Mouse (Mus musculus): ENCODE data around the gene Echdc3. TPM values are rescaled to one million over a fixed set of nuclear protein-coding genes. Genes with fewer than 3 reads are reported as not detected.

Gene Echdc3
- polyA plus RNA-seq, 1 experiment = 2.3 TPM

DNA sequence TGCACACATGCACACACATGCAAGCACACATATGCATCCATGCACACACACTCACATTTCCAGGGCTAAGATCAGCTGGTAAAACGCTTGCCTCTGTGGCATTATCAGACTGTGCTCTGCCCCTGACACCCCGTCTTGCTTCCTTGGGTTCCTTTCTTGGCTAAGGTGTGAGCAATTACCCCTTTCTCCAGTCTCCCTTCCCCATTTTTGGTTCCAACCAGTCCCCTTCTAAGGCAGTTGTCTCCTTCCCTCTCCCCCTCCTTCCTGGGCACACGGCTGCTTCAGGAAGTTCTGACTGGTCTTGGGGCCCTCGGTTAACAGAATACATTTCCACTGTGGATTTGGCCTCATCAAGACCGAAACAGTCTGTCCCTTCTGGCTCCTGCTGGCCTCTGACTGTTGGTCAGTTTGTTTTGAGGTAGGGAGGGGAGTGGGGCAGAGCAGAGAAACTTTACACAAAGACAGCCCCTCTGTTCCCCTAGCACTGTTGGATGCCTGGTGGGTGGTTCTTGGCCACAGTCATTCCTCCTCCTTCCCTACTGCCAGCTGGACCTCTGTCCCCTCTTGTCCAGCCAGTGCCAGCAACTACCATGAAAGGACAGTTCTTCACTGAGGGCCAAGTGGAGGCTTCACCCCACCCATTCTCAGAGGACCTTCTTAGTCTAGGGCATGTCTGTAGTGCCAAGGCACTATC, 16.9 kb upstream of the Echdc3 start:
- no peak for DNase-seq (ENCODE audit: low read depth, low spot score)
- 76% methylated on average over 5 of the region's 5 CpGs for WGBS

DNA sequence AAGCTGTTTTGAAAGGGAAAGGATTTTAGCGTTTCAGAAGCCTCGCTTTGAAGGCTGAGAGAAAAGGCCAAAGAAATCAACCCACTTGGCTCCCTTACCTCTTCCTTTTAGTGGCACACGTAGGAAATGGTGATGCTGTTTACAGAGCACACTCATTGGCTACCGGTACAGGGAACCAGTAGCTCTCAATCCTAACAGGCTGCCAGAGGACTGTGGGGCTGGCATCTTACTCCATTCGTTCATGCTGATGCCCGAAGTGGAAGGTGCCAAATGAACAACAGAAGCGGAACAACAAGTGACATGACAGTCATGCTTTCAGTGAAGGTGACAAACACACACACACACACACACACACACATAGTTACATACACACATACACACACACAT, 14.2 kb upstream of the Echdc3 start:
- 84% methylated on average over 7 of the region's 7 CpGs for WGBS
- no peak for DNase-seq (ENCODE audit: low read depth, low spot score)

DNA sequence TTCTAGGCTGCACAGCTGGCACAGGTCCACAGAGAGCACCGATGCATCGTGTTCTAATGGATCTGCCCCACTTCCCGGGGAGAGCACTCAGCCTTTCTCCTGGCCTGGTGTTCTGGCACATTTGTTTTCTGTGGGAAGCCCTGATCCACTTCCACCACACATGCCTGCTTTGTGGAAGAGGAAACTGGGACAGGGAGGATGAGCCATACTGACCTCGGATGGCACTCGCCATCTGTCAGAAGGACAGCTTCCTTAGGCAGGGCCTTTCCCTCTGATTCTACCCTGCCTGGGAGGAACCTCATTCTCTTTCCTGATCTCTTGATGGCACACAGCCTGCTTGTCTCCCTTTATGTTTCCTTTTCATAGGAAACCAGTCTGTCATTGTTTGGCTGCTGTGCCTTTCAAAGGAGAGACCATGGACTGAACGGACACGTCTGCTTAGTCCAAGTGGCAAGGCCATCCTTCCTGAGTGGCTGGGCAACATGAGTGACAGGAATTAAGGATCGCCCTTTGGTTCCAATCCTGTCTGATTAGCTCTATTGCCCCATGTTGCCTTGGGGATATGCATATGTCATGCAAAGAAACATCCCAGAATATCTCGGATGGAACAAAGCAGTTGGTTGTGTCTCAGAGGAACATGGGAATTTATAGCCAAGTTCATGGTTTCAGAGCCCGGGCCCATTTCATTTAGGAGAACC, 13.7 kb upstream of the Echdc3 start:
- DNase-seq (ENCODE audit: low read depth, low spot score) = no peak
- WGBS = 85% methylated on average over 10 of the region's 10 CpGs

DNA sequence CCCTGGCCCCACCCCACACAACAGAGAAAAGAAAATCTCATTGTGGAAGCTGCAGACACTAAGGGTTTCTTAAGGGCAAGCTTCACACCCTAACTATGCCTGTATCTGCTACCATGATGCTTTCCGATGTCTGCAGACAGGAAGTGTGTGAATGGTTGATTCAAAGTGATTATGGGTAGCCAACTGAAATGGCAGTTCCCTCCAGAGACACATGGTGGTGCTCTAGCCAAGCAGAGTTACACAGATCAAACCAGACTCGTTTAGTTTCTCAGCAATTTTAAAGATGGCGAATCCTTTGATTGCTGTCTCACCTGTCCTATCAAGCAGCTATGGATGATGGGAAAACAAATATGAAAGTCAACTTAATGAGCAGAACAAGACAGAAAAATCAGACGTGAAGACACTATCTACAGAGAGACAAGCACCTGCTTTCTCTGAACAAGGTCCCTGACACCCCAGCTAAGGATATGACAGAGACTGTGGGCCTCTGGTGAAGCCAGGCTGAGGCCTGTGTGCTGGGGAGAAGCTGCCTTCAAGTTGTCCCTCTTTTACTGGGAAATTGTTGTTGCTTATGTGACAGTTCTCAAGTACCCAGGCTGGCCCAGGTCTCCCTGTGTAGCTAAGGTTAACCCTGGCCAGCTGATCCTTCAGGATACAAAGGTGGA, 7.4 kb upstream of the Echdc3 start:
- 4% methylated on average over 4 of the region's 4 CpGs for WGBS
- peak; percentile 56 for DNase-seq (ENCODE audit: low read depth, low spot score)

DNA sequence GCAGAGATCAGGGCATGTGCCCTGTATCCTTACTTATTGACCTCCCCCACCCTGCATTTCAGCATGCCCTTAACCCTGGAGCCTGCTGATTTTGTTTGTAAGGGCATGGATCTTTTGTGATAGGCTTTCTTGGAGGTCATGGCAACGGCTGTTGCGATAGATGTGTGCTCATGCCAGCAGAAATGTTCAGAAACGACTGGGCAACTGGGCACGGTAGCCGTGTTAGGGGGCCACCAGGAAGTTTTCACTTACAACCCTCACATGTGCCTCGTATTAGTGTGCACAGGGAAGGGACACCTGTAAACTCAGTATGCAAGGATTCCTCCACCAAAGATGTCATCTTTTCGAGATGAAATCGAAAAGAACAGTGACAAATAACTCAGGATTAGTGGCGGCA, 508 bp downstream of the Echdc3 start:
- DNase-seq (ENCODE audit: low read depth, low spot score) = no peak
- WGBS = 15% methylated on average over 9 of the region's 9 CpGs

DNA sequence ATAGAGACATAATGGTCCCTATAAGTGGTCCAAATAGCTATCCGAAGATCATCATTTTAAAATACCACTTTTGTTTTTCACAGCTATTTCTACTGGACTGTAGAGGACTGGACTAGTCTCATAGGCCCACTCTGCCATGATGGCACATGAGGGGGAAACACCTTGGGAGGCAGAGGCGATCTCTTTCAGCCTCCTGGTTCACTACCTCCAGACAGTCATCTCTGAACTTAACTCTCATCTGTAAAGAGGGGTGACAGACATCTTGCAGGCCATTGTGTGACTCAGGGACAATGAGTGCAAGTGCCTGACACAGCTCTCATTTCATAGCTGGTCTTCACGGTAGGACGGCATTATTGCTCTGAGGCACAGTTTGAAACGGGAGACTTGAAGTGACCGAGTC, 2.0 kb downstream of the Echdc3 start:
- WGBS = 94% methylated on average over 6 of the region's 6 CpGs
- DNase-seq (ENCODE audit: low read depth, low spot score) = no peak

DNA sequence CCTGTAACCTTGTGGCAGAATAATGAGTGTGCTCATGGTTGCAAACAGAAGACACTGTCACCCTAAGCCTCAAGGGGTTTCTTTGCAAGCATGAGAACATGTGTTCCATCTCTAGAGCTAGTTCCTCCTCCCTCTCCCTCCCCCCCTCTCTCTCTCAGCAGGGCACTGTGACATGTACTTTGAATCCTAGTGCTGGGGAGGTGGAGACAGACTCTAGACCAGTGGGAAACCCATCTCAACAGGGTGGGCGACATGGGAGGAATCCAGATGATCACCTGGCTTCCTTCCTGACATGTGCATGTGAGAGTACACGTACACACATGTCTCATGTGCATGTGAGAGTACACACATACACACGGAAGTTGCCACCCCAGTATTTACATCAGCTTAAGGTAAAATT, 3.1 kb downstream of the Echdc3 start:
- WGBS = 82% methylated on average over 3 of the region's 3 CpGs
- no peak for DNase-seq (ENCODE audit: low read depth, low spot score)

DNA sequence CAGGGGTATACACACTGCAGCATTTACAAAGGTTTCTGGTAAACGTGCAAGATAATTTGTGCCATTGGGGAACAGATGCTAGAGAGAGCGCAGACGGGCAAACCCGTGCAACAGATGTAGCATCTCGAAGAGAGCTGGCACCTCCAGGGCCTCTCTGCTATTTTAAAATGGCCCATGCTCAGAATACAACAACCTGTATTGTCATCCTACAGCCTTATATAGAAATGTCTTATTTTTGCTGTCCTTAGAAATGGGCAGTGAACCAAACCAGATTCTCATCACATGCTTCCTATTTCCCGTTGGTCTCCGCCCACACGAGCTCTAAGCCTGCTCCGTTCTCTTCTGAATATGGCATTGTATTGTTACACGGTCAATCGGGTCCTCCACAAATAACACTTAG, 3.7 kb downstream of the Echdc3 start:
- WGBS = 74% methylated on average over 11 of the region's 11 CpGs
- no peak for DNase-seq (ENCODE audit: low read depth, low spot score)

DNA sequence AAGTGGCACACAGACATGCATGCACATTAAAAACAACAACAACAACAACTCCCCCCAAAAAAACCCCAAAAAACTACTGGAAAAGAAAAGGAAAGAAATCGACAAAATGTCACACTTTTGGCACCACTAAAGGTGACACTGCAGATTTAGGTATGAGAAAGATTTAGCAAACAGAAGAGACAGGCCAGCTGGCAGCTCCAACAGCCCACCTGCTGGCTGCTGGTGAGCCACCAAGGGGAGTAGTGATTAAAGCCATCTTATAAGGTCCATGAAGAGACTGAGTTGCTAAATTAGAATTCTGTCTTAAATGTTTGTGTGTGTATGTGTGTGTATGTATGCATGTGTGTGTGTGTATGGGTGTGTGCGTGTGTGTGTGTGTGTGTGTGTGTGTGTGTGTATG, 5.1 kb downstream of the Echdc3 start:
- 71% methylated on average over 2 of the region's 2 CpGs for WGBS
- DNase-seq (ENCODE audit: low read depth, low spot score) = no peak

DNA sequence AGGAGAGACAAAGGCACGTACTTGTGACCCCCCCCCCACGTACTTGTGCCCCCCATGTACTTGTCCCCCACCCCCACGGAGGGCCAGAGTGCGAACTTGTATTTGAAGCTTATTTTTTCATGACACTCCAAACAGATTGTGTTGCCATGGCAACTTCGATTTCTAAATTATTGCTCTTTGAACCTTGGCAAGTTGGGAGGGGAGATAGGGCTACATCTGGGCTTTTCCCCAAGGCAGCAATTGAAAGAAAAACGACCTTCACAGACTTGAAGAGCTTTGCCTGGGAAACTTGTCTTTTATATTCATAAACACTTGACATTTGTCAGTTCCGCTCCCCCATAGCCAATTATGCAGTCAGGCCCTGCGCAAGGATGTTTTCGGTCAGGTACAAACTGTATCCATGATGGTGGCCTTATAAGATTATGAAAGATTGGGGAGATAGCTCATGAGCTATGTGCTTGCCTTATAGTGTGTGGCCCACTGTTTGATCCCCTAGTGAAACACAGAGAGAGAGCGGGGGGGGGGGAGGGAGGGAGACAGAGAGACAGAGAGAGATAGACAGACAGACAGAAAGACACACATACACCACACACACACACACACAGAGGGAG, 16.4 kb downstream of the Echdc3 start:
- WGBS = 34% methylated on average over 10 of the region's 10 CpGs
- no peak for DNase-seq (ENCODE audit: low read depth, low spot score)

DNA sequence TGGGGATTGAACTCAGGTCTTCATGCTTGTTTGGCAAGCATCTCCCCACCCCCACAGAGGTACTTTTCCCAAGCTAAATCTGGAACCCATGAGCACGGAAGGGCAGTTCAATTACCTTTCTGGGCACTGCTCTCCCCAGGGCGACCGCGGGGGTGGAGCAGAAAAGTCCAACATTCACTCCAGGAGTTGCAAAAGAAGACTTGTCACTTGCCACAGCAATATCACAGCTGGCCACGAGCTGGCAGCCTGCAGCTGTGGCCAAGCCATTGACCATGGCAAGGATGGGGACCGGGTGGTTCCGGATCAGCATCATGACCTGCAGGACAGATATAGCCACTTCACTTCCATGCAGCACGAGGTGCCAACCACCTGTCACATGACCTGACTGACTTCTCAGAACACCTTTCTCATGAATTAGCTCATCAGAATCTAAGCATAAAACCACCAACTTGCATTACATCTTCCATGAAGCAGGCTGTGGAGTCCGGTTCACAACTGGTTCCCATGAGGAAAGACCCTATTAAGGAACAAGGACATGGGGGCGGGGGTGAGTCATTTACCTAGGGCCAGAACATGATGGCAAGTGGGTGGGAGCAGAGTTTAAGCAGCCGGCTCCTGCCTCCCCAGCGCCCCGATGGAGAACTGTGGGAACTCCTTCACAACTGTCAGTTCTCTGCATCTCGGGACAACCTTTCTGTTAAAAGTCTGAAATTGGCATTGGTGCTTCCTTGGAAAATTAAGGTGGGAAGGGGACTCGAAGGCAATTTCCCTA, 17.2 kb downstream of the Echdc3 start:
- WGBS = 52% methylated on average over 15 of the region's 15 CpGs
- no peak for DNase-seq (ENCODE audit: low read depth, low spot score)

DNA sequence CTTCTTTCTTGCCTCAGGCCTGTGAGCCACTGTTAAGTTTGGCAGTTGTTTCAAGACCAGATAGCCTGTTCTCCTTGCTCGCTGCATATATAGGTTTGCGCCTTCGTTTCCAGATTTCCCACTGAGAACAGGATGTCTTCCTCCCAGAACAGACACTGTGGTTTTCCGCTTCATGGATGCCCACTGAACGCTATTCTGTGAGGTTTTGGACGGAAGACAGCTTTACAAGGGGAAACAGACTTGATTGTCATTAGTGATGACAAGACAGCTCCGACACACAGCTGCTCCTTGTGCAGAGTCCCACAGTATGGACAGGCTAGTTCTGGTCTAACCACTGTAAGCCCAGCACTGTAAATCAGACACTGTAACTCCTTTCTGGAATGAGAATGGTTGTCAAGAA, 18.3 kb downstream of the Echdc3 start:
- WGBS = 90% methylated on average over 7 of the region's 7 CpGs
- no peak for DNase-seq (ENCODE audit: low read depth, low spot score)

DNA sequence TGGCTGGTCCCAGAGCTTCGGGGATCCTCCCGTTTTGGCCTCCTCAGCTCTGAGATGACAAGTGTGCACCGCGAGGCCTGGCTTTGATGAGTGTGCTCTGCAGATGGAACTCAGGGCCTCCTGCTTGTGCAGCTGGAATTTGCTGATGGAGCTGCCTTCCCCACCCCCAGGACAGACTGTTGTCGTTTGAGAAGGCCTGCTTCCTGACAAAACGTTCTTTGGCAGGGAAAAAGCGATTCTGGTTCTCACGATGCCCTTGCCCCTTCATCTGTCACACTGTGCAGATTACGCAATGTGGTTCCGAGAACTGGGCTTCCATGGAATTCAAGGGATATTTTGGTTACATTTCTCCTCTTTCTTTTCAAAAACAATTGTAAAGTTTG, 19.3 kb downstream of the Echdc3 start:
- WGBS = 67% methylated on average over 10 of the region's 10 CpGs
- no peak for DNase-seq (ENCODE audit: low read depth, low spot score)

DNA sequence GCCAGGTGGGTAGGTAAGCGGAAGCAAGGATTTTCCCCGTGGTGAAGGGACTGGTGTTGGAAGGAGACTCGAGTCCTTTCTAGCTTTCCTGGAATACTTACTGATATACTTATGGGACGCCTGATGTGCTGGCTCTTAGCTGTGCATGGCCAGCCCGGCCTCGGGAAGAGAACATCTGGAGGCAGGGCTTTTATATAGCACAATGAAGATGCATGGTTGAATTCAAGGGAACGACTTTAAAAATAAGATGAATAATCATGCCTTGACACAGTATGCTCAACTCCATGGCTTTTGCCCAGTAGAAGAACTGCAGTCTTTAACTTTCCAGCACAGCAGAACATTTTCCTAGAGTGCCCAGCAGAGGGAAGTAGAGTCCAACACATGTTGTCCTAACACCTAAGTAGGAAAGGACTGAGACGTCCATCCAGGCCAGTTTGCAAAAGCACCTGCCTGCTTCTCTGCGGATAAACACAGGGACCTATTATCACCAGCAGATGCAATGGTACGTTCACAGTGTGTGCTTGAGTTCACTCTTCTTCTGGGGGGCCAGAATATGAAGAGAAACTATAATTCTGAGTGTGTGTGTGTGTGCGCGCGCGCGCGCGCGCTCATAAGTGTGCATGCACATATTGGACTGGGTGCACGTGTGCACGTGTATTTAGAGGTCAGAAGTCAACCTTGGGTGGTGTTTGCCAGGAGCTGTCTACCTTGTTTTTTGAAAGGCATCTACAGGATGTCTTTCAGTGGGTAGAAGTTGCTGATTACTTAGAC, 19.8 kb downstream of the Echdc3 start:
- WGBS = 65% methylated on average over 20 of the region's 20 CpGs
- peak; percentile 36 for DNase-seq (ENCODE audit: low read depth, low spot score)

DNA sequence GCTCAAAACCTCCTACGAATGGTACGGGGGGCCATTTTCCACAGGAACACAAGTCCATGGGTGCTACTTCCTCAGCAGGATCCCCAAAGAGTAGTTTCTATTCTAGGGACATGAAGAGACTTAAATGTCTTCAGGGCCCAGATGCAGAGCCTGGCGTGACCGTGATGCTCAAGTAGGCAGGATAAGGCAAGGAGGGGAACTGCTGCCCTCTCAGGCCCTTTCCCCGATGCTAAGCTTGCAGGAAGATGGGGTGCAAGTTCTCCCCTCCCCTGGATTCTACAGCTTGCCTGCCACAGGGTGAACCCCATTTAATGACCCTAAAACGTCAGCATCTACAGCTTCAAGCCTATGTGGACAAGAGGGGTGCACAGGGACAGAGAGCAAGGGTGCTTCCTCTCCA, 22.8 kb downstream of the Echdc3 start:
- 89% methylated on average over 6 of the region's 6 CpGs for WGBS
- no peak for DNase-seq (ENCODE audit: low read depth, low spot score)

DNA sequence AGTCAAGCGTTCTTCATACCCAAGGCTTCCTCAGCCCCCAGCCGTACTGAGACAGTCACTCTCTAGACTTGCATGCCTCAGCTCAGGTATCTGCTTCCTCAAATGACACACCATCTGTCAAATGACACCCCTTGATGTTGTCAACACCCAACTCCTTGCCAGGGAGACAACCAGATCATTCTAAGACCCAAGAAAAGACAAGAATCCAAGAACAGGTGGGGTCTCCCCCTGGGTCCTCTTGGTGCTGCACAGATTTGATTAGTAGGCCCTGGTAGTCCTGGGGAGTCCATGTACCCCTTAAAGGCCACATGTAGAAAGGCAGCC, 23.2 kb downstream of the Echdc3 start:
- WGBS = 81% methylated on average over 2 of the region's 2 CpGs
- no peak for DNase-seq (ENCODE audit: low read depth, low spot score)

DNA sequence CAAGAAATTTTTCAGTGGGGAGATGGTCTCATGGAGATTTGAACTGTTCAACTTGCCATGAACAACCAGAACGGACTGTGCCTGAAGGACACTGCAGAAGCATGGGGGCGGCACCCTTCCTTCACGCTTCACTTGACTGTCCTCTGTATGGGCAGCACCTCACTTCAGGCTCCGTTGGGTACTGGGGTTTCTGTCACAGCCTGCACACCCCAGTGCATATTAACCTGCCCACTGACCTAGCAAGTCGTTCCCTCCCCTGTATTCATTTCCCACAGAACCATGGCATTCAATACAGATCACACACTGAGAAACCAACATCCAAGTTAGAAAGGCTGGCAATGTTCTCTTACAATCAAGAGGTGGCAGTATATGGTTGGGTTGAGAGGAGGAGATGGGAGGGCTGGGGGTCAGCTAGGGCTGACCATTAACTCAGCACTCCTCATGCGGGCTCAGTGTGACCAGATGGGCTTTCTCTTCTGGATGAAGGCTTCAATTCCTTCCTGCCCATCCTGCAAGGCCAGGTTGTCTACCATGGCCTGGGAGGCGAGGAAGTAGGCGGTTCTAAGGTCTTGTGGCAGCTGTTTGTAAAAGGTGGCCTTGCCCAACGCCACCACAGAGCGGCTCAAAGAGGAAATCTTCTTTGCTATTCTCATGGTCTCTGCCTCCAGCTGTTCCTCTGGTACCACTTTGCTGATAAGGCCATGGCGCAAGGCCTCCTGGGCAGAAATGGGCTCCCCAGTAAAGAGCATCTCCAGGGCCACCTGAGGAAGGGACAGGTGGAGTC, 23.8 kb downstream of the Echdc3 start:
- DNase-seq (ENCODE audit: low read depth, low spot score) = no peak
- 84% methylated on average over 11 of the region's 11 CpGs for WGBS

DNA sequence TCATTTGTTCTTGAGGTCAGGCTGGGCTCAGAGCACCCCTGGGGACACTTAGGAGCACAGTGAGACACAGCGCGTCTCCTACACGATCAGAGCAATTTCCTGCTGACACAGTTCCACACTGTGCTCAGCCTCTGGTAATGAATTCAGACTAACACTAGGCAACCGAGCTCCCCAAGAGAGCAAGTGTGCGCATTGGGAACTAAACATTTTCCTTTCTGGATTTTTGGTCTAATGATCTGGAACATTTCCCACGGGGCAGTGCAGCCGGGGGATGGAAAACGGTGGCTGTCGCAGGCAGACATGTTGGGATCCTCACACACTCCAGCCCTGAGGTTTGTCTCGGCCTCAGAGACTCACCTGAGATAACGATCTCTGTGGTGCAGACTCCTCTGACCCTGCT, 25.4 kb downstream of the Echdc3 start:
- WGBS = 72% methylated on average over 11 of the region's 11 CpGs
- no peak for DNase-seq (ENCODE audit: low read depth, low spot score)

DNA sequence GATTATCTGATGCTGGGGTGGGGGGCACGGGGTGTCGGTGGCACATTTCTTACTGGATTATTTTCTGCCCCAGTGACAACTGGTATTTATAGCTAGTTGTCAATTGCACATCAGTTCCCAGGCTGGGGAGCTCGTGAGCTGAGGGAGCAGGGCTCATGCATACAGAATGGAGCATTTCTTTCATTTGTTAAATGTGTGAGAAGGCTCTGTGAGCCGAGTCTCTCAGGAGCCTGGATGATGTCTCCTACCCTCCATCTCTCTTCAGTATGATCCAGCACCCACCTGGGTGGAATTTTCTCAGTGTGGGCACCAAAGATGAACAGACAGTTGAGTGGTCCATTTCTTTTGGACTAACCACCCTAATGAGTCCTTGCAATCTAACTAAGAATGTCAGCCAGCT, 25.9 kb downstream of the Echdc3 start:
- WGBS = 60% methylated on average over 4 of the region's 4 CpGs
- DNase-seq (ENCODE audit: low read depth, low spot score) = no peak
